Mouse (Mus musculus) MEL (cell line): ENCODE measurements around the gene Klrb1a. TPM values are rescaled to one million over a fixed set of nuclear protein-coding genes. Genes with fewer than 3 reads are reported as not detected.
"Not testable (repeated sequence)": the region's sequence is repeated elsewhere in the genome, so short reads cannot be mapped to it uniquely, and the experiment has no call there.

Source experiments
- DNase-seq: peaks from one replicate; pipeline ENCODE4 v3.0.0; 2011; ENCODE audit warnings: low read depth, low spot score
- H3K27ac ChIP-seq: 2 replicates; pipeline ENCODE4 v1.5.1; 2012; ENCODE audit warnings: low read depth, mild to moderate bottlenecking, control low read depth, low read length, moderate library complexity; ENCODE audit not compliant: control insufficient read depth
- H3K27me3 ChIP-seq, 2 experiments: fragments of 150-350 bp in 1 of 2; sonication (generic) in 1 of 2; 2 replicates each; pipeline ENCODE4 v1.6.1; 2012; ENCODE audit warnings: low read length in 2 of 2, mild to moderate bottlenecking in 2 of 2, improper control_type of control experiment in 1 of 2, moderate library complexity in 1 of 2; ENCODE audit not compliant: insufficient read depth in 2 of 2, control insufficient read depth in 1 of 2
- H3K36me3 ChIP-seq, 2 experiments: 2 replicates each; pipeline ENCODE4 v1.6.1; 2012 to 2014; ENCODE audit warnings: low read length in 2 of 2, improper control_type of control experiment in 1 of 2, inconsistent platforms in 1 of 2, mild to moderate bottlenecking in 1 of 2; ENCODE audit not compliant: insufficient read depth in 2 of 2, control insufficient read depth in 1 of 2
- H3K4me1 ChIP-seq, 2 experiments: fragments of 150-350 bp in 1 of 2; sonication (generic) in 1 of 2; 2 replicates each; pipeline ENCODE4 v1.6.1; 2012; ENCODE audit warnings: low read length in 2 of 2, improper control_type of control experiment in 1 of 2, mild to moderate bottlenecking in 1 of 2; ENCODE audit not compliant: insufficient read depth in 2 of 2, control insufficient read depth in 1 of 2
- H3K4me3 ChIP-seq, 2 experiments: fragments of 150-350 bp in 1 of 2; sonication (generic) in 1 of 2; 2 replicates each; pipeline ENCODE4 v1.5.1; 2012; ENCODE audit warnings: low read depth in 2 of 2, low read length in 2 of 2, mild to moderate bottlenecking in 2 of 2, moderate library complexity in 2 of 2, control low read depth in 1 of 2, improper control_type of control experiment in 1 of 2; ENCODE audit not compliant: control insufficient read depth in 1 of 2, insufficient read depth in 1 of 2
- H3K79me2 ChIP-seq: 2 replicates; pipeline ENCODE4 v1.6.1; 2012; ENCODE audit warnings: mild to moderate bottlenecking, low read length, moderate library complexity; ENCODE audit not compliant: control insufficient read depth, poor library complexity, insufficient read depth
- H3K9ac ChIP-seq: 2 replicates; pipeline ENCODE4 v1.6.1; 2012; ENCODE audit warnings: low read depth, mild to moderate bottlenecking, control low read depth, low read length, moderate library complexity; ENCODE audit not compliant: control insufficient read depth, poor library complexity, severe bottlenecking
- H3K9me3 ChIP-seq: fragments of 150-350 bp; sonication (generic); replicated peaks from 2 replicates; pipeline ENCODE4 v1.6.1; 2012; ENCODE audit warnings: mild to moderate bottlenecking, low read length, improper control_type of control experiment, moderate library complexity; ENCODE audit not compliant: insufficient read depth
- CHD2 ChIP-seq: IDR thresholded peaks from 2 replicates; pipeline ENCODE4 v1.6.1; 2011; ENCODE audit warnings: low read length, improper control_type of control experiment
- E2F4 ChIP-seq: IDR thresholded peaks from 2 replicates; pipeline ENCODE4 v1.6.1; 2011; ENCODE audit warnings: low read depth, low read length, improper control_type of control experiment, borderline replicate concordance
- ELF1 ChIP-seq: IDR thresholded peaks from 2 replicates; pipeline ENCODE4 v1.6.1; 2014; ENCODE audit warnings: low read depth, mild to moderate bottlenecking, inconsistent platforms, low read length, improper control_type of control experiment, moderate library complexity
- EP300 ChIP-seq, 2 experiments: IDR thresholded peaks; 2 replicates each; pipeline ENCODE4 v1.6.1; 2011; ENCODE audit warnings: improper control_type of control experiment in 2 of 2, low read length in 2 of 2, low read depth in 1 of 2, mild to moderate bottlenecking in 1 of 2
- JUND ChIP-seq: IDR thresholded peaks from 2 replicates; pipeline ENCODE4 v1.6.1; 2011; ENCODE audit warnings: low read depth, mild to moderate bottlenecking, improper control_type of control experiment, low read length
- MAX ChIP-seq: IDR thresholded peaks from 2 replicates; pipeline ENCODE4 v1.6.1; 2011; ENCODE audit warnings: low read length, improper control_type of control experiment
- MYB ChIP-seq: IDR thresholded peaks from 2 replicates; pipeline ENCODE4 v1.6.1; 2011; ENCODE audit warnings: mild to moderate bottlenecking, low read depth, low read length, improper control_type of control experiment
- NRF1 ChIP-seq: IDR thresholded peaks from 2 replicates; pipeline ENCODE4 v1.6.1; 2014; ENCODE audit warnings: low read depth, mild to moderate bottlenecking, inconsistent platforms, low read length, improper control_type of control experiment, moderate library complexity; ENCODE audit not compliant: poor library complexity, insufficient read depth, severe bottlenecking
- RAD21 ChIP-seq: IDR thresholded peaks from 2 replicates; pipeline ENCODE4 v1.6.1; 2011; ENCODE audit warnings: mild to moderate bottlenecking, low read depth, low read length, improper control_type of control experiment
- USF2 ChIP-seq, 2 experiments: IDR thresholded peaks; 2 replicates each; pipeline ENCODE4 v1.6.1; 2011 to 2012; ENCODE audit warnings: improper control_type of control experiment in 2 of 2, low read length in 2 of 2, borderline replicate concordance in 1 of 2, inconsistent platforms in 1 of 2, low read depth in 1 of 2, mild to moderate bottlenecking in 1 of 2; ENCODE audit not compliant: insufficient read depth in 1 of 2
- ZC3H11A ChIP-seq: IDR thresholded peaks from 2 replicates; pipeline ENCODE4 v1.6.1; 2012; ENCODE audit warnings: low read depth, mild to moderate bottlenecking, inconsistent platforms, low read length, improper control_type of control experiment
- polyA plus RNA-seq, 2 experiments: library from polyadenylated mRNA; stranded (reverse) in 1 of 2; unstranded in 1 of 2; fragments of >175 nt in 1 of 2; fragments of >200 nt in 1 of 2; gene quantifications; 2 replicates each; pipeline versions ENCODE4 v1.2.1 to v1.2.4; 2012; ENCODE audit warnings: low replicate concordance in 2 of 2, low read depth in 1 of 2; ENCODE audit not compliant: insufficient read length in 2 of 2, insufficient read depth in 1 of 2, missing spikeins in 1 of 2
- total RNA-seq: library from RNA; depleted of rRNA; stranded (reverse); fragments of 300-350 nt; gene quantifications from 2 replicates; pipeline ENCODE4 v1.2.3, GENCODE M21; 2012

Gene Klrb1a
- total and polyA plus RNA-seq, 3 experiments, result not detected

DNA sequence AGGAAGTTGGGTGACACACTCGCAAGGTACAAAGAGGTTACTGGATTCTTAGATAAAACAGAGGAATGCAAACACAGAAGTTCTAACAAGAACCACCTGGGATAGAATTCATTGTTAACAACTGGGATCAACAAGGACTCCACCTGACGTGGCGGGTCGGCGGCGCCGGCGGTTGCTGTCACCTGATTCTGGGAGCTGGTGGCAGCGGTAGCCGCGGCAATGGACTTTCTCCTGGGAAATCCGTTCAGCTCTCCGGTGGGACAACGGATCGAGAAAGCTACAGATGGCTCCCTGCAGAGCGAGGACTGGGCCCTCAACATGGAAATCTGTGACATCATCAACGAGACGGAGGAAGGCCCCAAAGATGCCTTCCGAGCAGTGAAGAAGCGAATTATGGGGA lies 21.4 kb upstream of the Klrb1a start:
- H3K4me1 ChIP-seq, H3K9me3 ChIP-seq, H3K4me3 ChIP-seq, H3K27me3 ChIP-seq, H3K36me3 ChIP-seq, DNase-seq, H3K27ac ChIP-seq, H3K9ac ChIP-seq, H3K79me2 ChIP-seq: not testable (repeated sequence)

- H3K27me3 ChIP-seq, result no peaks in the 10 kb centered on the region
- no peak overlapping the region for H3K4me3 ChIP-seq
- no peak overlapping the region for H3K27ac ChIP-seq
- TF ChIP-seq MAX (no peak), JUND (no peak), E2F4 (no peak), MYB (no peak), ELF1 (no peak), CHD2 (no peak), EP300 (IDR thresholded peaks at IDR 0.05; ENCODE audit: low read depth in 1 of 2, low read length in 2 of 2) (no peak), USF2 (IDR thresholded peaks at IDR 0.05; ENCODE audit: borderline replicate concordance in 1 of 2, insufficient read depth in 1 of 2, low read depth in 1 of 2, low read length in 2 of 2) (no peak), ZC3H11A (no peak)
- peak; percentile 18 for DNase-seq
- no peaks in the 10 kb centered on the region for H3K9me3 ChIP-seq
- no peaks in the 10 kb centered on the region for H3K79me2 ChIP-seq
- no peaks in the 10 kb centered on the region for H3K36me3 ChIP-seq
- no peak overlapping the region for H3K9ac ChIP-seq
- no peaks in the 10 kb centered on the region for H3K4me1 ChIP-seq
Observed at GRCm38 (mm10) chr6:128643999-128644398, 20.7 kb upstream of the Klrb1a start.

DNA sequence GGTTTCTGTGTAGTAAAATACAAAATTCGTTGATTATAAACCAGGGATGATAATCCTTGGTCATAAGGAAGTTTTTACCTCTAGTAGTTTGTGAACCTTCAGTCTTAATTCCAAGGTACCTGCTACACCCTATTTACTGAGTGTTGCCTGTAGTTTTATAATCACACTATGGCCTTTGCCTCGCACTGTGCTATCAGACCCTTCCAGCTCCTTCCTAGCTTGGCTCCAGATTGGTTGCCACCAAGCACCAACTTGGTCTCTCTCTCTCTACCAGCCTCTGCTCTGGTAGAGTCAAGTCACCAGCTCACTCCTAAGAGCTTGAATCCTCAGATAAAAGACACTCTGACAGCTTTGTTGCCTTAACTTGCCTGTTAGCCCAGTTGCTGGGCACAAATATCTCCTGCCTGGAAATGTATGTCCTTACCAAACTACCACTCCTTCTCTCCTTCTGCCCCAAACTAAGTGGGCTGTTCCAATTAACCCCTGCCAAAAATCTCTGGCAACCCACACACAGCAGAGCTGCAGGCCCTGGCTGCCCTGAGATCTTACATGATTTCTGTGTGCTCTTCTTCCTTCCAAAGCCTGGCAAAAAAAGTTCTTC lies 17.9 kb upstream of the Klrb1a start:
- no peaks in the 10 kb centered on the region for H3K79me2 ChIP-seq
- no peak overlapping the region for H3K4me3 ChIP-seq
- no peak overlapping the region for H3K9ac ChIP-seq
- no peak for DNase-seq
- TF ChIP-seq RAD21 (no peak), USF2 (IDR thresholded peaks at IDR 0.05; ENCODE audit: borderline replicate concordance in 1 of 2, insufficient read depth in 1 of 2, low read depth in 1 of 2, low read length in 2 of 2) (no peak), NRF1 (no peak)
- no peak overlapping the region for H3K27ac ChIP-seq
- no peaks in the 10 kb centered on the region for H3K36me3 ChIP-seq
- no peaks in the 10 kb centered on the region for H3K27me3 ChIP-seq
- no peaks in the 10 kb centered on the region for H3K4me1 ChIP-seq
- no peaks in the 10 kb centered on the region for H3K9me3 ChIP-seq
